Mouse (Mus musculus) megakaryocyte-erythroid progenitor cell, adult 5 weeks (primary cell): Measurements from ENCODE around the gene Gm11562. TPM values are rescaled to one million over a fixed set of nuclear protein-coding genes. Genes with fewer than 3 reads are reported as not detected.

ENCODE experiments used
- polyA plus RNA-seq: library from polyadenylated mRNA; stranded (reverse); fragments of >175 nt; gene quantifications from 2 replicates; pipeline ENCODE4 v1.2.3, GENCODE M21; 2012

Gene Gm11562
- not detected in 2 replicates for polyA plus RNA-seq

DNA sequence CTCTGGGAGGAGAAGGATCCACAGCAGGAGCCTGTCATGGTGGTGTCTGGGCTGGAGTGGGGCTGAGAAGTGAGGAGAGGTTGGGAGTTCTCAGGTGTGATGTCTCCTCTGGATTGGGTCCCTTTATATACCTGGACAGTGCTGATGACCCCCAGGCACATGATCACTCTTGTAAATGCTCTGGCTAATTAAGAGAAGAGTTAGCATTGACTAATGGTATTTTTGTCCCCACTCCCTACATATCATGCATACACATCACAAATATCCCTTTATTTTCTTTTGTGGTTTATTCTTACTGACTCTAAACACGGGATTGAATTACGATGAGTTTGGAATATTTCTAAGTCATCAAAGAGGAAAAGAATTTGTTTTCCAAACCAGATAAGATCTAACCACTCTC lies at the start of gene Gm11562:
Gm11562 (minus strand) TSS at position 101 of the 400 bp plus-strand sequence.

GRCm38 (mm10) chr11:99665860-99666259 lies 45.6 kb upstream of the Gm11562 start, which contains the start of gene Krtap4-6:
Gene Krtap4-6 (minus strand): TSS chr11:99665960.

DNA sequence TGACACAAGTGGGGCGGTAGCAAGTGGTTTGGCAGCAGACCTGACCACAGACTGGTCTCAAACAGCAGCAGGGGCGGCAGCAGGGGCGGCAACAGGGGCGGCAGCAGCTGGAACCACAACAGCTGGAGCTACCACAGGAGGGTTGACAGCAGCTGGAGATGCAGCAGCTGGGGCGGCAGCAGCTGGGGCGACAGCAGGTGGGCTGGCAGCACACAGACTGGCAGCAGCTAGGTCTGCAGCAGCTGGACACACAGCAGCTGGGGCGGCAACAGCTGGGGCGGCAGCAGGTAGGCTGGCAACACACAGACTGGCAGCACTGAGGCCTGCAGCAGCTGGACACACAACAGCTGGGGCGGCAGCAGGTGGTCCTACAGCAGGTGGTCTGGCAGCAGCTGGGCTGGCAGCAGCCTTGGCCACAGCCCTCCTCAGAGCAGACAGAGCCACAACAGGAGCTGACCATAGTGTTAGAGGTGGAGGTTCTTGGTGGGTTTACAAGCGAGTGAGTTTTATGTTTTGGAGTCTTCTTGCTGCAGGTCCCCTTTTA lies 38.3 kb upstream of the Gm11562 start, which contains the start of gene Gm11563:
Gm11563 (minus strand) TSS at position 494 of the 544 bp plus-strand sequence.

GRCm38 (mm10) chr11:99650136-99650535 lies 29.9 kb upstream of the Gm11562 start, which contains the start of gene Gm11555:
Gene Gm11555 (minus strand): TSS chr11:99650236.

GRCm38 (mm10) chr11:99643635-99644139 lies 23.5 kb upstream of the Gm11562 start, which contains the start of gene Krtap4-7:
Gene Krtap4-7 (minus strand): TSS chr11:99644089.

GRCm38 (mm10) chr11:99634653-99635134 lies 14.5 kb upstream of the Gm11562 start, which contains the start of gene Krtap4-2:
Gene Krtap4-2 (minus strand): TSS chr11:99635084.

DNA sequence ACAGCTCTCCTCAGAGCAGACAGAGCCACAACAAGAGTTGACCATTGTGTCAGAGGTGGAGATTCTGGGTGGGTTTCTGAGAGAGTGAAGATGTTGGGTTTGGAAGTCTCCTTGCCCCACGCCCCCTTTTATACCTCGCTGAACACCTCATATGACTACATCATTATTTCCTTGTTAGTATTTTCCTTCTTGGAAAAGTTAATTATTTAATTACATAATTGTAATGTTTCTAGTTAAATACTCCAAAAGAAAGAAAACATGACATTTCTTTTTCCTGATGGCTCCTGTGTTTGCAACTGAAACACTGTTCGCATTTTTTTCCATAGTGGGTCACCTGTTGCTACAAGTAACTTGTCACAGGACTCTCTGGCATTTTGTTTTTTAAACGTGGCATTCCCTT lies 7.9 kb upstream of the Gm11562 start, which contains the start of gene Krtap4-1:
Krtap4-1 (minus strand) TSS at position 101 of the 400 bp plus-strand sequence.

DNA sequence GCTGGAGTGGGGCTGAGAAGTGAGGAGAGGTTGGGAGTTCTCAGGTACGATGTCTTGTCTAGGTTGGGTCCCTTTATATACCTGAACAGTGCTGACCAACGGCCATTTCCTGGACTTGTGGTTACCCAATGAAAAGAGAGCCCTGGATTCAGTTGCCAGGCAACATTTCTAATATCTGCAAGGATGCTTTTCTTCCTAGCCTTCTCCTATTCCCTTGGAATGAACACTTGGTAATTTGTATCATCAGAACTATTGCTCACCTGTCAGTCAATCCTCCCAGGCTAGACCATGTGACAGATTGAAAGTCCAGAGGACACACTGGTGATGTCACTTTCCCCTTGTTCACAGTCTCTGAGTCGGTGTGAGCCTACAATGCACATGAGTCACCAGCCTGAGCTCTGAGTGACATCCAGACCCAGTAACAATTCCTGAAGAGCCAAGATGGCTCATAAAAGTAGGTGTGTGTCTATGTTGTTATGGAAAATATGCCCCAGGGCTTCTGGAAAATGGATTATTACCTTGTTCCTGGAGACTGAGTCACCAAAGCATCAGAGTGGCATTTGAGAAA lies 5.4 kb downstream of the Gm11562 start, which contains the start of gene Krtap2-4:
Krtap2-4 (minus strand) TSS at position 51 of the 568 bp plus-strand sequence.

GRCm38 (mm10) chr11:99610089-99610488 lies 10.1 kb downstream of the Gm11562 start, which contains the start of gene Gm11937:
Gene Gm11937 (minus strand): TSS chr11:99610189.

GRCm38 (mm10) chr11:99603208-99603607 lies 17.0 kb downstream of the Gm11562 start, which contains the start of gene Gm11938:
Gene Gm11938 (minus strand): TSS chr11:99603308.

GRCm38 (mm10) chr11:99597742-99598141 lies 22.5 kb downstream of the Gm11562 start, which contains the start of gene Krtap9-3:
Gene Krtap9-3 (minus strand): TSS chr11:99598105.

DNA sequence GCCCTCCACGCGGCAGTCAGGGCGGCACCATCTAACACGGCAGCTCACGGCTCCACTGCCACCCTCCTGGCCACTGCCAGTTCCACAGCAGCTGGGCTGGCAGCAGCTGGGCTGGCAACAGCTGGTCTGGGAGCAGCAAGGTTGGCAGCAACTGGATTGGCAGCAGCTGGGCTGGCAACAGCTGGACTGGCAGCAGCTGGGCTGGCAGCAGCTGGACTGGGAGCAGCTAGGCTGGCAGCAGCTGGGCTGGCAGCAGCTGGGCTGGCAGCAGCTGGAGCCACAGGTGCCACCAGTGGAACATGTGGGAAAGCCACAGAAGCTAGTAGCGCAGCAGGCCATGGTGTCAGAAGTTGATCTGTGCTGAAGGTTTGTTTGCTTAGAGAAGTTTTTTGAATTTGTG lies 29.3 kb downstream of the Gm11562 start, which contains the start of gene Krtap1-3:
Krtap1-3 (minus strand) TSS at position 359 of the 400 bp plus-strand sequence.

DNA sequence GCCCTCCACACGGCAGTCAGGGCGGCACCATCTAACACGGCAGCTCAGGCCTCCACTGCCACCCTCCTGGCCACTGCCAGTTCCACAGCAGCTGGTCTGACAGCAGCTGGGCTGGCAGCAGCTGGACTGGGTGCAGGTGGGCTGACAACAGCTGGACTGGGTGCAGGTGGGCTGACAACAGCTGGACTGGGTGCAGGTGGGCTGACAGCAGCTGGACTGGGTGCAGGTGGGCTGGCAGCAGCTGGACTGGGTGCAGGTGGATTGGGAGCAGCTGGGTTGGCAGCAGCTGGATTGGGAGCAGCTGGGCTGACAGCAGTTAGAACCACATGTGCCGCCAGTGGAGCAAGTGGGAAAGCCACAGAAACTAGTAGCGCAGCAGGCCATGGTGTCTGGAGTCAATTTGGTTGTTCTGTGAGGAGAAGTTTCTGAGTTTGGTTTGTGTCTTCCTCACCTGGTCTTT lies 37.0 kb downstream of the Gm11562 start, which contains the start of gene Krtap1-4:
Krtap1-4 (minus strand) TSS at position 410 of the 460 bp plus-strand sequence.

GRCm38 (mm10) chr11:99580636-99581035 lies 39.6 kb downstream of the Gm11562 start, which contains the start of gene Krtap1-5:
Gene Krtap1-5 (minus strand): TSS chr11:99581016.

Other genes starting within 250 kb of the Gm11562 start
- not detected in 2 replicates for gene Krt28, start 245.5 kb downstream of the Gm11562 start, polyA plus RNA-seq
- gene Krt10, start 231.1 kb downstream of the Gm11562 start, polyA plus RNA-seq = 6.8 and 8.4 TPM in 2 replicates
- not detected in 2 replicates for gene Krt12, start 198.2 kb downstream of the Gm11562 start, polyA plus RNA-seq
- not detected in 2 replicates for gene Krt20, start 182.3 kb downstream of the Gm11562 start, polyA plus RNA-seq
- gene Krt23, start 127.3 kb downstream of the Gm11562 start, polyA plus RNA-seq = not detected in 2 replicates
- not detected in 2 replicates for gene Krt39, start 99.1 kb downstream of the Gm11562 start, polyA plus RNA-seq
- gene Krt40, start 77.3 kb downstream of the Gm11562 start, polyA plus RNA-seq = not detected in 2 replicates
- not detected in 2 replicates for gene Krtap3-3, start 69.6 kb downstream of the Gm11562 start, polyA plus RNA-seq
- not detected in 2 replicates for gene Krtap3-2, start 63.6 kb downstream of the Gm11562 start, polyA plus RNA-seq
- gene Gm11939, start 61.0 kb downstream of the Gm11562 start, polyA plus RNA-seq = not detected in 2 replicates
- not detected in 2 replicates for gene Krtap3-1, start 53.8 kb downstream of the Gm11562 start, polyA plus RNA-seq
- gene Krtap1-5, start 39.4 kb downstream of the Gm11562 start, polyA plus RNA-seq = not detected in 2 replicates
- gene Krtap1-4, start 36.8 kb downstream of the Gm11562 start, polyA plus RNA-seq = not detected in 2 replicates
- not detected in 2 replicates for gene Krtap1-3, start 29.1 kb downstream of the Gm11562 start, polyA plus RNA-seq
- not detected in 2 replicates for gene Krtap9-3, start 22.3 kb downstream of the Gm11562 start, polyA plus RNA-seq
- not detected in 2 replicates for gene Gm11938, start 17.1 kb downstream of the Gm11562 start, polyA plus RNA-seq
- gene Gm11937, start 10.2 kb downstream of the Gm11562 start, polyA plus RNA-seq = not detected in 2 replicates
- not detected in 2 replicates for gene Krtap2-4, start 5.6 kb downstream of the Gm11562 start, polyA plus RNA-seq
- gene Krtap4-1, start 7.8 kb upstream of the Gm11562 start, polyA plus RNA-seq = 0.11 TPM in 1 of 2 replicates, not detected in the other
- not detected in 2 replicates for gene Krtap4-2, start 14.6 kb upstream of the Gm11562 start, polyA plus RNA-seq
- not detected in 2 replicates for gene Krtap4-7, start 23.7 kb upstream of the Gm11562 start, polyA plus RNA-seq
- not detected in 2 replicates for gene Gm11555, start 29.8 kb upstream of the Gm11562 start, polyA plus RNA-seq
- gene Gm11563, start 38.5 kb upstream of the Gm11562 start, polyA plus RNA-seq = not detected in 2 replicates
- gene Krtap4-6, start 45.5 kb upstream of the Gm11562 start, polyA plus RNA-seq = 0.08 TPM in 1 of 2 replicates, not detected in the other
- gene Gm14190, start 70.3 kb upstream of the Gm11562 start, polyA plus RNA-seq = not detected in 2 replicates
- not detected in 2 replicates for gene Gm14180, start 113.9 kb upstream of the Gm11562 start, polyA plus RNA-seq
- not detected in 2 replicates for gene Gm11595, start 152.5 kb upstream of the Gm11562 start, polyA plus RNA-seq
- gene Krtap4-8, start 160.3 kb upstream of the Gm11562 start, polyA plus RNA-seq = not detected in 2 replicates
- gene Krtap4-9, start 164.8 kb upstream of the Gm11562 start, polyA plus RNA-seq = not detected in 2 replicates
- not detected in 2 replicates for gene Gm11596, start 173.0 kb upstream of the Gm11562 start, polyA plus RNA-seq
- not detected in 2 replicates for gene Gm11569, start 178.5 kb upstream of the Gm11562 start, polyA plus RNA-seq
- gene Gm11554, start 184.0 kb upstream of the Gm11562 start, polyA plus RNA-seq = not detected in 2 replicates
- gene Krtap4-13, start 189.5 kb upstream of the Gm11562 start, polyA plus RNA-seq = not detected in 2 replicates
- gene Gm11564, start 195.2 kb upstream of the Gm11562 start, polyA plus RNA-seq = not detected in 2 replicates
- not detected in 2 replicates for gene 2300003K06Rik, start 217.6 kb upstream of the Gm11562 start, polyA plus RNA-seq
- gene Krtap4-16, start 231.2 kb upstream of the Gm11562 start, polyA plus RNA-seq = not detected in 2 replicates
- not detected in 2 replicates for gene Gm11568, start 237.5 kb upstream of the Gm11562 start, polyA plus RNA-seq
- gene Gm11559, start 244.0 kb upstream of the Gm11562 start, polyA plus RNA-seq = not detected in 2 replicates